Mouse (Mus musculus) frontal cortex, adult 2 months (tissue): ENCODE data around the gene Arhgap5. TPM values are rescaled to one million over a fixed set of nuclear protein-coding genes. Genes with fewer than 3 reads are reported as not detected.
"Not testable (repeated sequence)": the region's sequence is repeated elsewhere in the genome, so short reads cannot be mapped to it uniquely, and the experiment has no call there.

Source experiments
- DNase-seq, 2 experiments: peaks; one replicate each; pipeline ENCODE4 v3.0.0; 2022; ENCODE audit warnings: low spot score in 1 of 2; ENCODE audit errors: extremely low spot score in 1 of 2
- polyA plus RNA-seq: library from polyadenylated mRNA; depleted of rRNA; stranded (reverse); fragments of >200 nt; gene quantifications from 2 replicates; pipeline ENCODE4 v1.2.3, GENCODE M21; 2012

The Arhgap5 gene
- polyA plus RNA-seq, 1 experiment, result 54.2 TPM

GRCm38 (mm10) chr12:52529740-52530139, 26.0 kb downstream of the Arhgap5 start:
- DNase-seq, result no peak

GRCm38 (mm10) chr12:52541294-52541693, 37.5 kb downstream of the Arhgap5 start:
- no peak for DNase-seq

GRCm38 (mm10) chr12:52544532-52544931, 40.8 kb downstream of the Arhgap5 start:
- no peak for DNase-seq

- DNase-seq, result no peak
Measured at GRCm38 (mm10) chr12:52552085-52552484, 48.3 kb downstream of the Arhgap5 start.

- DNase-seq, result no peak
Measured at GRCm38 (mm10) chr12:52555188-52555876, 51.6 kb downstream of the Arhgap5 start.

- no peak for DNase-seq
Measured at GRCm38 (mm10) chr12:52565654-52566053, 61.9 kb downstream of the Arhgap5 start.

- no peak for DNase-seq
Measured at GRCm38 (mm10) chr12:52573371-52573770, 69.6 kb downstream of the Arhgap5 start.

GRCm38 (mm10) chr12:52586466-52586865, 82.7 kb downstream of the Arhgap5 start:
- DNase-seq, result not testable (repeated sequence)

- DNase-seq, result peak in 1 of 2 experiments; percentile 58
Measured at GRCm38 (mm10) chr12:52587473-52588010, 83.8 kb downstream of the Arhgap5 start.

GRCm38 (mm10) chr12:52595389-52596185, 91.8 kb downstream of the Arhgap5 start:
- no peak for DNase-seq

- no peak for DNase-seq
Measured at GRCm38 (mm10) chr12:52602471-52602870, 98.7 kb downstream of the Arhgap5 start.

- DNase-seq, result peak; percentile 82 to 90
Measured at GRCm38 (mm10) chr12:52602883-52603694, 99.3 kb downstream of the Arhgap5 start.

- peak; percentile 78 to 81 for DNase-seq
Measured at GRCm38 (mm10) chr12:52603695-52604255, 100.0 kb downstream of the Arhgap5 start.

- peak; percentile 88 to 97 for DNase-seq
Measured at GRCm38 (mm10) chr12:52604256-52604991, 100.7 kb downstream of the Arhgap5 start.

- DNase-seq, result no peak
Measured at GRCm38 (mm10) chr12:52604992-52605652, 101.3 kb downstream of the Arhgap5 start.

- no peak for DNase-seq
Measured at GRCm38 (mm10) chr12:52607411-52607810, 103.6 kb downstream of the Arhgap5 start.

GRCm38 (mm10) chr12:52615703-52616102, 111.9 kb downstream of the Arhgap5 start:
- no peak for DNase-seq

- DNase-seq, result no peak
Measured at GRCm38 (mm10) chr12:52618418-52619040, 114.8 kb downstream of the Arhgap5 start.

GRCm38 (mm10) chr12:52619644-52620043, 115.9 kb downstream of the Arhgap5 start:
- DNase-seq, result no peak
